Mouse (Mus musculus) gastrocnemius, postnatal 36 days (tissue): ENCODE data around the gene Defb43. TPM values are rescaled to one million over a fixed set of nuclear protein-coding genes. Genes with fewer than 3 reads are reported as not detected.

ENCODE experiments used
- DNase-seq, 2 experiments: peaks; one replicate each; pipeline ENCODE4 v3.0.0; 2022
- intact Hi-C: fragments of 180-260 bp; cut with DNase I; formaldehyde crosslinking; loops from one replicate; pipeline ENCODE4 v1.15.1; 2025
- long read RNA-seq, 2 experiments: library from polyadenylated mRNA; stranded (forward); transcript quantifications; one replicate each; pipeline ENCODE4 v2.0.0; 2021
- total RNA-seq, 2 experiments: library from RNA; stranded (reverse); gene quantifications; 2 replicates each; pipeline ENCODE4 v1.2.3; 2021

Defb43 gene
- total RNA-seq = not detected
- long read RNA-seq, experiment 1 = 0 reads
- long read RNA-seq, experiment 2 = 0 reads

DNA sequence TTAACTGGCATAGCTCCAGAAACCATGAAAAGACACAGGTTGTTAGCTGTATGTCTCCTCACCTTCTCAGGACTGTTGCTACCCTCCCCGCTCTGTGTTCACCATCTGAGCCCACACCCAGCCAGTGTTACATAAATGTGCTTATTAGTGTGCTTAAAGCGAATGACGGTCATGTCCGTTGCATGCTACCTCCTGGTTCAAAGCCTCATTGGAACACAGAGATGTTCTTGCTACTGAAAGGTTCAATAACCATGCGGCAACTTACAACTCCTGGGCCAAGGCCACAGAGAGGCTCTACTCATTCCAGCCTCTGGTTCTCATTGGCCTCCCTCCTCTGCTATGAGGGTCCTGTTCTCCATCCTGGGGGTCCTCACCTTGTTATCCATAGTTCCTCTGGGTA is at the start of gene Defb43:
TSS of gene Defb43 (plus strand) at position 301 of the 400 bp plus-strand sequence.
- intact Hi-C loops = no loop called here
- DNase-seq = no peak

DNA sequence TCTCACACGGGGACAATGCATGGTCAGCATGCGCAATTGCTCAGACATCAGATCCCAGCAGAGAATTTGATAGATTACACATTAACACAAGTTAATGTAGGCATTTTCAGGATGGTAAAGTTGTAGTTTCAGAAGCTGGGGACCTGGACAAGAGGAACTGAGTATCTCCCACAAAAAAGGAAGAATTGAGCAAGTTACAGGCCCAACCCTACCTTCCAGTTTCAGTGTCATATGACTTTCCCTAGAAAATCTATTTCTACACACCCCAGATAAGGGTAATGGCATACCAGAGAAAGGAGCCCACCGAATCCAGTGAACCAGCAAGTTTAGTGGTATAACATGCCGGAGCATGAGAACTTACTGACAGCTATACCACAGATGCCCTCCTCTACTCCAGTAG is 47.9 kb upstream of the Defb43 start:
- intact Hi-C loops = no loop called here
- DNase-seq = no peak

DNA sequence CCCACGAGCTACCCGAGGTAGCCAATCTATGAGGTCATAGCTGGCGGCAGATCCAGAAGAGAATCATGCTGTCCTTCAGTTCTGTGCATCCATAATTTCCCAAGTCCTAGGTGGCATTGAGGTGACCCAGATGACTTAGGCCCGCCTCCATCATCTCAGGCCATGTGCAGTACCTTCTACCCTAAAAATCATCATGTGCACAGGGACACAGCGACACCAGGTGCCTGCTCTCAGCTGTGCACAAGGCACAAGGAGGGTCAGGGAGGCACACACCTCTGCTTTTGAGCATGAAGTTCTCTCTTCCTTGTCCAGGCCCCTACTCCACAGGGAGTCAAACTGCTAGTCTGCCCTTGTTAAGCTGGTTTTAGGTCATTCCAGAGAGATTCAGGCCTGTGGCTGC is 46.2 kb upstream of the Defb43 start:
- intact Hi-C loops = no loop called here
- DNase-seq = no peak

DNA sequence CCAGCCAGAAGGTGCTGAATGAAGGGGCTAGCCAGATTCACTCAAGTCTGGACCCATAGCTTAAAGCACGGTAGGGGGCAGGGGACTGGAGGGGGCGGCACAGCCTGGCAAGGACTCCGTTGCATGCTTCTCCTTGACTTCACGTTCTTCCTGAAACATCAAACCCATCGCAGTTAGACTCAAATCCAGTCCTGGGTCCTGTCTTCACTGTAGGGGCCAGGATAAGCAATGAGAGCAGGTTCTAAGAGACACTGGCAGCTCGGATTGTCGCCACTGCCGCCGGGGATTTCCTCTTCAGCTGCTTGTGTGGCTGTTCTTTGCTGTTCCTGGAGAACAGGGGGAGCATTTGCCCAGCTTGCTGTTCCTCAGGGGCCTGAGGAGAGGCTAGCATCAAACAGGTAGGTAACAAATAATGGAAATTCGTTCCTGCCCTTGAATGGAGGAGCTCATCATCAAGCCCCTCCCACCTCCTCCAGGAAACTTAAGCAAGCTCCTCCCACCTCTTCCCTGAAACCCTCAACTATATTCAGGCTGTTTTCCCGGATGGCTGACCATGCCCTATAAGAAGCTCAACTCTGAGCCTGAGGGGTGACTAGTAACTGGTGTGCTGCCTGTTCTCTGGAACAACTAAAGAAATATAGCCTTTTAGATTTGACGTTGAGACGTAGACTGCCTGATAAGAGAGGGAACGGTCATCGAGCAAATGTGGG is 45.6 kb upstream of the Defb43 start:
- DNase-seq = no peak
- intact Hi-C loops = no loop called here

DNA sequence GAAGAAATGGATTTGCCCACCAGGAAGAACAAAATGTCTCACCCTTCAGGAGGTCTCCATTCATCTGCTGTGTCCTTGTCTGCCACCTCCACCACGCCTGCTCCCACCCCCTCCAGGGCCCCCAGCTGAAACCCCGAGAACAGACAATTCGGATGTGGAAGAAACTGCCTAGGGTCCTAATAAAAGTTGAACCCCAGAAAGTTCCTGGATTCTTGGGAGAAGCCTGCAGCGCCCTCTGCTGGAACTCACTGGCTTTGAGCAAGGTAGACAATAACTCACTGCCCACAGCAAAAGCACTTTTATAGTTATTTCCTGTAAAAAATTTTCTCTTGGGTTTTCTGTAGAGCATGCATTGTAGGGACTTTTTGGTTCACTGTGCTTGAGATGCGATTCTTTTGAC is 36.5 kb upstream of the Defb43 start:
- intact Hi-C loops = loop anchor here (5.0 kb wide), 2 partner anchors 418 to 488 kb away; partner anchors contain the start of gene Fam124a
- peak; percentile 58 to 73 for DNase-seq

DNA sequence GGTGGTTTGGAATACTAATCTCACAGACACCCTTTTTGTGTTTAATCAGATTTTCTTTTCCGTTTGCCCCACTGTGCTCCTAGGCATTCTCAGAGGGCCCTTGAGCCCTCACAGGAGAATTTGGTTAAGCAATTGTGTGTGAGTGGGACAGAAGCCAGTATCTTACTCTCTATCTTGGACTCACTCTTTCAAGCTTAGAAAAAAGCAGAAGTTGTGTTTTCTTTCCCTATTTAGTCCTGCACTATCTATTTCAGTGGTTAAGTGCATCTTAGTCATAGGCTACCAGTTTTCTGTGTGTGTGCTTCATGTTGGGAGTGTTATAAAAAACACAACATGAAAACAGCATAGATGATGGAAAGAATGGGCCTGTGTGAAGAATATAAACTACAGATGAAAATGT is 31.8 kb upstream of the Defb43 start:
- no peak for DNase-seq
- intact Hi-C loops = loop anchor here (5.0 kb wide), 2 partner anchors 423 to 493 kb away; partner anchors contain the start of gene Fam124a

DNA sequence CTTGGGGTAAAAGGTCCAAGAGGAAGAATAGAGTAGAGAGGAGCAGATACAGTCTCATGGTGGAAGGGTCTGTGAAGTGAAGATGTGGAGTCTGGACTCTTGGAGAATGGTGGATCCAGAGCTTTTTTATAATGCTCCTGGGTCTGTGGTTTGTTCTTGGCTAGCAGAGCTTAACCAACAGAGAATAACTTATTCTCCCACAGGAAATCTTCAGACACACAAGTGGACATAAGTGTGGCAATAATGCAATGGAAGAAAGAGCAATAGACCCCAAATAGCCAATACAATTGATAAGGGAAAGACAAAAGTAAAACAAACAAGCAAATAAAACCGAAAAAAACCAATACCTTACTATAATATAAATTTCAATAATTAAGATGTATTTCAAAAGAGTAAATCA is 27.2 kb upstream of the Defb43 start, which contains the start of gene Defb48:
TSS of gene Defb48 (minus strand) at position 101 of the 400 bp plus-strand sequence.
- DNase-seq = no peak
- intact Hi-C loops = no loop called here

DNA sequence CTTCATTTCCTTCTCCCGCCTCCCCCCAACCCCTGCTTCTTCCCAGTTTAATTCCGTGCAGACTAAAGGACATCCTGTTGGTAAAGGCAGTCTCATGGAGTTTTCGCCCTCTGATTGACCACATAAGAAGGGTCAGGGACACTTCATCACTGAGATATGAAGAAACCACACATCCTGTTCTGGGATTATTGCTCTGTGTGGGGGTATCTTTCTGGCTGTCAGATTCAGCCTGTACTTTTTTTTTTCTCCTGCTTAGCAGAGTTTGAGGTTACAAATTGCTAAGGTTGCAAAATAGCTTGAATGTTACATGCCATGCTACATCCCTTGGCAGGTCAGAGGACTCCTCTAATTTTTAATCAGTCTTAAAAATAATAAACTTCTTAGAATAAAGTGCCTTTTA is 20.3 kb upstream of the Defb43 start:
- no peak for DNase-seq
- intact Hi-C loops = no loop called here

DNA sequence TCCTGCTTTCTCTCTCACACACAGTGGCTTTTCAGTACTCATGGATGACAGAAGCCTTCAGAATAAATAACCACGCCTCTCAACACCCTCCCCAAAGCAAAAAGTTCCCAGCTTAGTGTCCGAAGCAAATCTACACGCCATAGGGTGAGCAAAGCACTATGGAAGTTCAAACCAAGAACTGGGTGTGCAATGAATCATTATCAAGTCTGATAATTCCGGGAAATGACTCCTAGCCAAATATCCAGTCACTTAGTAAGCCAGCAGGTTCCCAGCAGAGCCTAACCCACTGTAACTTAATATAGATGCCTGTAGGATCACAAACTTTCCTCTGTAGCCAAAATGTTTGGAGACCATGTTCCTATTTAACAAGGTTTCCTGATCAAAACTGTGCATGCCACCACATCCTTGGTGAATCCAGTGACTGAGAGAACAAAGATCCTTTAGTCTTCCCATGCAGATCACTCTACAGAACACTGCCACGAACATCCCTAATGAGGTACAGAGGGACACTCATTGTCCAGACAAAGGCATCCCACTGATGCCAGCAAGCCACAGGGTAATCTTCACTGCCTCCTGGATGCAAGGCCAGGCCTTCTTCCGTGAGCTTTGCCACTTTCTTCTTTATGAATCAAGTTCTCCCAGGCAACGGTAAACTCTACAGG is 19.6 kb upstream of the Defb43 start:
- intact Hi-C loops = no loop called here
- no peak for DNase-seq

DNA sequence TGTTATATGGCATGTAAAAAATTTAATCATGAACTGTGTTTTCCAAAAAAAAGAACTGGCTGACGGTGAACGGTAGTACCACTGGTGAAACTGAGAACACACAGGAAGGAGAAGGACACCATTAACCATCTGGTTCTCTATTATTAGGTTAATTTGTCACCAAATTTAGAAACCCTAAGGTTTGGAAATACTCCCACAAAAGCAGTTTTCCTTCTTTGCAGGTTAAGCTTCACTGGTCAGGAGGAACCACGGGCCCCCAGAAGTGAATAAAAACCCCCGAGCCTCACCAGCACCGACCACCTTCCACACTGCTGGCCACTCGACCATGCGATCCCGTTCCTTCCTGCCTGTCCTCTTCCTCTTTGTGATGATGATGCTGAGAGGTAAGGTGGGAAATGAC is 13.8 kb upstream of the Defb43 start, which contains the start of gene Defb47:
TSS of gene Defb47 (plus strand) at position 301 of the 400 bp plus-strand sequence.
- intact Hi-C loops = no loop called here

DNA sequence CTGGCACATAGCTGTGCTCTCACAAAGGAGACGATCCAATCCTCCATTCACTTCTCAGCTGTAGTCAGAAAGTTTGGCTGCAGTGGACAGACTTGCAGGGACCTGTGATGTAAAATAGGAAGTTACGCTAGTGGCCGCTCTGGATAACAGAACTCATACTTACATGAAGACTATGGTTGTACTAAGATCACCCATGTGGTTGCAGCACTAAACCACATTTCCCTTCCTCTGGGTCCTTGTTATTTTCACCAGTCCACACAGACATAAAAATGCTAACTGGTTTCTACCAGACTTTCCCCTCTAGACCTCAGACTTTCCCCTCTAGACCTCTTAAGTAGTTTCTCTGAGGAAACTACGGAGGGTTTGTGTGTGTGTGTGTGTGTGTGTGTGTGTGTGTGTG is 12.6 kb upstream of the Defb43 start:
- intact Hi-C loops = no loop called here
- no peak for DNase-seq

More for the DNA sequence above, 13.8 kb upstream of the Defb43 start, which contains the start of gene Defb47:
- DNase-seq = no peak

DNA sequence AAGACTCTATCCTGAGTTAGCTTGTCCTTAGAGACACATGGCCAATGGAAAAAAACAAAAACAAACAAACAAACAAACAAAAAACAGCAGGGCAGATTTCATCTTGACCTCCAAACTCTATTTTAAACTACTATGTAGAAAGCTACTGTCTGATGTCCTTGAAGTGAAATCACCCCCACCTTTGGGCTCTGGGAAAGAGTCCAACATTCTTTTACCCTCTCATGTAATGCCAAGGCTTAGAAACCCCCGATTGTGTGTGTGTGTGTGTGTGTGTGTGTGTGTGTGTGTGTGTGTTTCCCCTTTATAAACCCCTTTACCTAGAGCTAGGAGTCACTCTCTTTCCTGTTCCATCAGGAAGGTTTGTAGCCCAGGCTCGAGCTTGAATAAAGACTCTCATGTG is 9.0 kb upstream of the Defb43 start:
- intact Hi-C loops = no loop called here
- no peak for DNase-seq

DNA sequence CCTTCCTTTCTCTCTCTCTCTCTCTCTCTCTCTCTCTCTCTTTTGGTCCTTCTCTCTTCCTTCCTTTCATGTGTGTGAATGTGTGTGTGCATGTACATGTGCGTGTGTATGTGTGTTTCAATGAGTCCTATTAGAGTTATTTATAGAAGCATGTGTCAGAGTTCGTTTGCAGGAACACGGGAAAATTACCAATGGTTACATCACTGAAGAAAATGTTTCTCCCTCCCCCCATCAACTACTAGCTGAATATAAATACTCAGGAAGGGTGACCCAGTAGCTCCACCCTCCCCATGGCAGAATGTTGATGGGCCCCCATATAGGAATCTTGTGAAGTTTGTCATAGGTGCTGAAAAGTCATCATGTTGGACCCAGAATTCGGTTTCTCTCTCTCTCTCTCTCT is 1.5 kb downstream of the Defb43 start:
- DNase-seq = no peak
- intact Hi-C loops = no loop called here

DNA sequence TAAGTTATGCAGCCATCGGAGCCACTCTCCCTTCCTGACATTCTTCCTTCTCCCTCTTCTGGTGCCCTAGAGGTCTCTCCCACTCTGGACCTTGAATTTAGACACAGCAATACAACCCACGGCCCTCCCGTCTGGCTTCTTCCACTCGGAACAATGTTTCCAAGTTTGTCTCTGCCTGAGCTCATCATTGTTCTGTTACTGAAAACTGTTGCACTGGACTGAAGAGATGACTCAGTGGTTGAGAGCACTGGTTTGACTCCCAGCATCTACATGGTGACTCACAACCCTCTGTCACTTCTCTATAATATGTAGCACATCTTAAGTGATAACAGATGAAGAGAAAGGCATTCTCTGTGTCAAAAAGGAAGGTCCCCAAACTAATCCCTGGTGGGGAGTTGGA is 3.1 kb downstream of the Defb43 start:
- intact Hi-C loops = no loop called here
- no peak for DNase-seq

DNA sequence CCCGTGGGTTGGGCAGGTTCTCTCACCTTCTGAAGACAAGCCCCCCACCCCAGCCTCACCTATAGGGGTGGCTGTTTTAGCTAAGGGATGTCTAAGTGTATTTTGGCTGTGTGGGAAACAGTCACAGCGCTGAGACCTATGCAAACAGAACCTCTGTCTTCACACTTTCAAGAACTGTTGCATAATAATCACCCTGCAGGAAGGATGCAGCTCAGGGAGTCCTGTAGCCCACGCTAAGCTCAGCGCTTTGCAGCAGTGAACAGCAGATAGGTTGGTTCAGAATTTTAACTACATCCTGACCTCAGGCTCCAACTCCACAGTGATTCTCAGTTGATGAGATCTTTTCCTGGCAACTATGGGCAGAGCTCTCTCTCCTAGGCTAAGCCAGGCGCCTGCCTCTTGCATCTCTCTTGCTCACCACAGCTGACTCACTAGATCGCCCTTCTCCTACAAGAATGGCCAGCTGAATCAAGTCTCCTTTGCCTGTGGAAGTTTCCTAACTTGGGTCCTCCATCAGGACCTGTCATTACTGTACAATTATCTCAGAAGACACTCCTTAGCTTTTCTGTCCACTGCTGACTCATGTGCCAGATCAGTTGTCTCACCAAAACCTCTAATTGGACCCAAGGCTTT is 9.1 kb downstream of the Defb43 start:
- no peak for DNase-seq
- intact Hi-C loops = no loop called here

DNA sequence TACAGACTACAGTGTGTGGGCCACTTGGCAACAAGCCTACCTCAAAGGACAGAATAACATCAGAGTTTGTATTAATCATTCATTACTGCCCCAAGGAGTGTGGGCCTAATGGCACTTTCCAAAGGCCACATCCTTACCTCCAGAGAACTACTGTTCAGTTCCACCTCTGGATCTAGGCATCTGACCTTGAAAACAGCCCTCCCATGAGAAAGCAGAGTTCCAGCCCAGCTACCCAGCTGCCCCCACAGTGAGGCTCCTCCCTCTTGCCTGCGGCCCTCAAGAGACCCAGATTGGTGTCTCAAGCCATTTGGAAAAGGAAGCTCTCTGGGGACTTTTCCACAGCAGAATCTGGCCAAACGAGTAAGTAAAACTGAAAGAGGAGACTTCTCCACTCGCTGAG is 35.1 kb downstream of the Defb43 start, which contains the start of gene Defb42:
TSS of gene Defb42 (plus strand) at position 301 of the 400 bp plus-strand sequence.
- intact Hi-C loops = no loop called here

DNA sequence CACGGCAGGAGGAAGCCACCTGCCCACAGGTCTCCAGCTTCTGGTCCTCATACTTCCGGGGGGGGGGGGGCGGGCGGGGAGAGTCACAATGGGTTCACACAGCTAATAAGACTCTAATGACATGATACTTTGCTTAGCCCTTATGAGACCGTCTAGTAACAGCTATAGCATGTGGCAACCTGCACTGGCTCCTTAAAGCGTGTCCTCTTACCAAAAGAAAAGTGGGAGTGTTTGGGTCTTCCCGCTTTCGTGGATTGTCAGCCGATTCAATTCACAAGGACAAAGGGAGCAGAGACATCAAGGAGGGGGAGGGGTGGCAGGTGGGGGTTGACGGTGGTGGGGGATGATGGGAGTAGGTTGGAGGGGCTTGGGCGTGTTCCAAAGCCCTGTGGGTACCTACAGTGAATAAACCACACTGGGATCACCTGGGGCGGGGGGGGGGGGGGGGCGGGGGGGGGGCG is 38.4 kb downstream of the Defb43 start, which contains the start of gene Defb30:
TSS of gene Defb30 (minus strand) at position 51 of the 461 bp plus-strand sequence.
- intact Hi-C loops = no loop called here
- no peak for DNase-seq

More for the DNA sequence above, 35.1 kb downstream of the Defb43 start, which contains the start of gene Defb42:
- DNase-seq = no peak

DNA sequence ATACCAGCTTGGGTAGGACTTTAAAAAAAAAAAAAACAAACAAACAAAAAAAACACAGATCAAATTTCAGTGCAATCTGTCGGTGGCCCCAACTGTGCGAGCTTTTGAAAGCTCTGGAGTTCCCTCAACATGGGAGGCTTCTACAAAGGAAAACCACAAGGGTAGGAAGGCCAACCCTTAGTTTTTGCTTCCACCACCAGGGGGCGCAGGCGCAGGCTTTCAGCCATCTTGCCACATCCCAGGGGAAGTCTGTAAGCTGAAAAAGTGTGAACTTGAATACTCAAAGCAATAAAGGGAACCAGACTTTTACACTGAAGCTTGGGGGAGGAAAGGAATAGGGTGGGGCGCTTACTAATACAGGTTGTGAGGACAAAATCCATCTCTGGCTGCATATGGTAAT is 39.2 kb downstream of the Defb43 start:
- peak; percentile 14 to 46 for DNase-seq
- intact Hi-C loops = no loop called here

DNA sequence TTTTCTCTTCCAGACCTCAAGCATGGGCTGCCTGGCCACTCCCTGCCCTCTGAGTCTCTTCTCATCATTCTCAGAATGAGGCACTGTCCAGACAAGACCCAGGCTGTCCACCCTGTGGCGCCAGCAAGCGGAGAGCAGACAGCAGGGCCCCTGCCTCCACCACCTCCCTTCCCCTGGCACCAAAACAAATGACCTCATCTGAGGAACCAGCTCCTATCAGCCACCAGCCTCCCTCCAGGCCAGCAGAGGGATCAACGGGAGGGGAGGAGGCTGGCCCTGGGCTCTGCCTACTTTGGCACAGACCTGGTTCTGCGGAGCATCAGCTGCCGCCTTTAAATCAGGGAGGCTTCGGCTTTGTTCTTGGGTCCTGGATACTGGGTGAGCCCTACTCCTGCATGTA is 43.2 kb downstream of the Defb43 start:
- no peak for DNase-seq
- intact Hi-C loops = no loop called here

DNA sequence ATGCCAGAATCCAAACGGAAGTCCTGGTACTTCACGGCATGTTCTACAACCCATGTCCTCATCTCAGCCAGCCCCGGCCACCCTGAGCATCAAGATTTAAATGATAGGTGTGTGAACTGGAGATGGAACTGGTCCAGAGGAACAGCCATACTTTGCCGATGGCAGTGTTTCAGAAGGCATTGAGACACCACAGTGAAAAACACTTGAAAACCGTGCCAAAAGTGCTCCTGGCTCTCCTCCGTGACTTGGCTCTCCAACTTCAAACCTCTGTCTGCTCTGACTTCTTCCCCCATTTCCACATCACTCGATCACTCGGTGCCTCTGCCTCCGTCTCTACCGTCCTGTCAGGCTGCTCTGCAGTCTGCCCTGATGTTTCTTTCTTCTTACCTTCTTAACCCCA is 48.8 kb downstream of the Defb43 start:
- no peak for DNase-seq
- intact Hi-C loops = no loop called here

DNA sequence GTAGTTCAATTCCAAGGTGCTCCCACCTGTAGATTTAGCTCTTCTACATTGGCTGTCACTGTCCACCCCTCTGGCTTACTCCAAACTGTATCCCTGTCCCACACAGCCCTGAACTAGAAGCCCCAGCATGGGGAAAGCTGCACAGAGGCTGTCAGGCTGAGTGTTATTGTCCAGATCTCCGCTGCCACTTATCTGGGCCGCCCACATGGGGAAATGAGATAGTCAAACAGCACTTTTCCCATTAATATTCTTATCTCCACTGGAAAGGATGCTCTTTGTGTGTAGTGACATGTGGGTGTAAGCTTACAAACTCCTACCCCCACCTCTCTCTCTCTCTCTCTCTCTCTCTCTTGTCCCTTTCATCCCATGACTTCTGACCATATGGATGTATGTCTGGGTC is 50.6 kb downstream of the Defb43 start:
- intact Hi-C loops = no loop called here

More for the DNA sequence above, 50.6 kb downstream of the Defb43 start:
- no peak for DNase-seq
